Mouse (Mus musculus) B cell, adult 2 months (primary cell): ENCODE measurements around the gene Tex14.
A peak's percentile ranks its signal among the peaks of the same experiment; 100 is the strongest.
"Not testable (repeated sequence)": the region's sequence is repeated elsewhere in the genome, so short reads cannot be mapped to it uniquely, and the experiment has no call there.

Experiments
- DNase-seq, 2 experiments: peaks; one replicate each; pipeline ENCODE4 v3.0.0; 2022

Tex14 gene

GRCm38 (mm10) chr11:87404876-87405275 is at the start of gene Tex14, which contains the start of gene Rad51c:
Tex14 (plus strand) TSS chr11:87405065.
Rad51c (minus strand) TSS chr11:87404954.
- no peak for DNase-seq

- peak; percentile 28 to 38 for DNase-seq
Measured at GRCm38 (mm10) chr11:87357317-87358300, 47.3 kb upstream of the Tex14 start.

- peak; percentile 77 to 83 for DNase-seq
Measured at GRCm38 (mm10) chr11:87358331-87359261, 46.3 kb upstream of the Tex14 start, which contains the start of gene Ppm1e. Ppm1e (minus strand) TSS chr11:87359023.

GRCm38 (mm10) chr11:87359262-87359612 is 45.6 kb upstream of the Tex14 start:
- no peak for DNase-seq

GRCm38 (mm10) chr11:87365120-87365519 is 39.7 kb upstream of the Tex14 start:
- no peak for DNase-seq

- DNase-seq, result no peak
Measured at GRCm38 (mm10) chr11:87367061-87367460, 37.8 kb upstream of the Tex14 start.

- no peak for DNase-seq
Measured at GRCm38 (mm10) chr11:87367865-87368580, 36.8 kb upstream of the Tex14 start.

GRCm38 (mm10) chr11:87384551-87384950 is 20.3 kb upstream of the Tex14 start:
- DNase-seq, result no peak

GRCm38 (mm10) chr11:87385676-87386075 is 19.2 kb upstream of the Tex14 start:
- DNase-seq, result no peak

- peak; percentile 45 to 52 for DNase-seq
Measured at GRCm38 (mm10) chr11:87393855-87394254, 11.0 kb upstream of the Tex14 start.

GRCm38 (mm10) chr11:87398402-87398801 is 6.5 kb upstream of the Tex14 start:
- no peak for DNase-seq

- peak; percentile 100 for DNase-seq
Measured at GRCm38 (mm10) chr11:87404111-87404853, 583 bp upstream of the Tex14 start.

GRCm38 (mm10) chr11:87413412-87413811 is 8.5 kb downstream of the Tex14 start:
- not testable (repeated sequence) for DNase-seq

- no peak for DNase-seq
Measured at GRCm38 (mm10) chr11:87416120-87416519, 11.3 kb downstream of the Tex14 start.

- no peak for DNase-seq
Measured at GRCm38 (mm10) chr11:87420861-87421260, 16.0 kb downstream of the Tex14 start.

- DNase-seq, result no peak
Measured at GRCm38 (mm10) chr11:87421760-87422201, 16.9 kb downstream of the Tex14 start.

GRCm38 (mm10) chr11:87422511-87423340 is 17.9 kb downstream of the Tex14 start:
- DNase-seq, result peak; percentile 89

- DNase-seq, result peak; percentile 24 to 35
Measured at GRCm38 (mm10) chr11:87423551-87424325, 18.9 kb downstream of the Tex14 start.

- DNase-seq, result no peak
Measured at GRCm38 (mm10) chr11:87426121-87426449, 21.2 kb downstream of the Tex14 start.
